Comparison of ENCODE assay signal across 32 mouse cellular contexts in the genomic region with DNA sequence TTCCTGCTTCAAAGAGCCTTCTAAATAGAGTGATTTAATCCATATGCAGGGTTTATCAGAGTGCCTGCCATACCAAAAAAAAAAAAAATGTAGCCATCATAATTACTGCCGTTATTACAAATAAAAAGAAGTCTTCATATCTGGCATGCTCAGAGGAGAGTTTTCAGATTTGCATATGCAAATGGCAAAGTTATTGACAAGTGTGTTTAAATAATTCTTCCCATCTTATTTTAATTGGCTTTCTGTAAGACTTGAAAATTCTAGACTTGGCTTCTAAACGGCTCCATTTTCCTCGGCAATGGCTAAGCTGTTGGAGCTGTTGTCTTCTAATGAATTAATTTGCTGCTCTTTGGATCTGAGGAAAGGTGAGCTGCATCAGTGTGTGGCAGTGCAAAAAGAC.
"Had no signal": no experiment of that assay in that cellular context is flagged by ENCODE, and none has a peak within 500 bp of the region (broad histone marks: within the 10 kb centered on the region; RNA-seq: fewer than 3 reads in every experiment).

No protein-coding gene starts in this region.

- DNase-seq: left cerebral cortex, postnatal 4 days; liver; liver, embryonic 13.5 days; liver, postnatal 0 days; lung, adult 18-20 months; lung, adult 2 months; lung, embryonic 14.5 days; lung, postnatal 10 days; lung, postnatal 14 days; lung, postnatal 36 days; lung, postnatal 4 days; midbrain, embryonic 14.5 days had no signal

- H3K4me3 ChIP-seq: limb, embryonic 10.5 days; limb, embryonic 12.5 days; limb, embryonic 13.5 days; limb, embryonic 15.5 days; liver, embryonic 12.5 days; liver, embryonic 13.5 days; liver, embryonic 15.5 days; lung, embryonic 15.5 days; megakaryocyte, embryonic 14.5 days; midbrain, embryonic 10.5 days; midbrain, embryonic 12.5 days; midbrain, embryonic 13.5 days; midbrain, embryonic 15.5 days; myocyte; neural tube, embryonic 12.5 days had no signal

- ATAC-seq: liver, embryonic 12.5 days; liver, postnatal 0 days; lung, postnatal 0 days; midbrain, embryonic 13.5 days; midbrain, embryonic 15.5 days; midbrain, embryonic 16.5 days had no signal

- H3K27ac ChIP-seq: limb, embryonic 10.5 days; limb, embryonic 12.5 days; limb, embryonic 13.5 days; limb, embryonic 15.5 days; liver, embryonic 12.5 days; liver, embryonic 13.5 days; liver, embryonic 14.5 days; liver, embryonic 15.5 days; lung, embryonic 15.5 days; macrophage; midbrain, embryonic 10.5 days; midbrain, embryonic 12.5 days; midbrain, embryonic 13.5 days; midbrain, embryonic 15.5 days; neural tube, embryonic 12.5 days had no signal

- H3K36me3 ChIP-seq: limb, embryonic 10.5 days; limb, embryonic 12.5 days; limb, embryonic 13.5 days; limb, embryonic 15.5 days; liver, embryonic 12.5 days; liver, embryonic 13.5 days; liver, embryonic 15.5 days; lung, embryonic 15.5 days; midbrain, embryonic 10.5 days; midbrain, embryonic 12.5 days; midbrain, embryonic 13.5 days; midbrain, embryonic 15.5 days; neural tube, embryonic 12.5 days had no signal

- H3K9me3 ChIP-seq: limb, embryonic 10.5 days; limb, embryonic 12.5 days; limb, embryonic 13.5 days; limb, embryonic 15.5 days; liver, embryonic 12.5 days; liver, embryonic 13.5 days; liver, embryonic 15.5 days; lung, embryonic 15.5 days; megakaryocyte, embryonic 14.5 days; midbrain, embryonic 10.5 days; midbrain, embryonic 12.5 days; midbrain, embryonic 13.5 days; midbrain, embryonic 15.5 days; neural tube, embryonic 12.5 days had no signal

- H3K27me3 ChIP-seq: limb, embryonic 15.5 days; liver, embryonic 12.5 days; liver, embryonic 13.5 days; liver, embryonic 15.5 days; lung, embryonic 15.5 days; midbrain, embryonic 12.5 days; midbrain, embryonic 13.5 days; midbrain, embryonic 15.5 days; neural tube, embryonic 12.5 days had no signal

- H3K9ac ChIP-seq: limb, embryonic 12.5 days; limb, embryonic 13.5 days; limb, embryonic 15.5 days; liver, embryonic 12.5 days; liver, embryonic 13.5 days; liver, embryonic 14.5 days; liver, embryonic 15.5 days; liver, postnatal 0 days; lung, embryonic 14.5 days; lung, embryonic 15.5 days; midbrain, embryonic 12.5 days; midbrain, embryonic 13.5 days; midbrain, embryonic 15.5 days; neural tube, embryonic 12.5 days had no signal

- H3K4me2 ChIP-seq: limb, embryonic 12.5 days; limb, embryonic 13.5 days; limb, embryonic 15.5 days; liver, embryonic 11.5 days; liver, embryonic 12.5 days; liver, embryonic 13.5 days; liver, embryonic 15.5 days; lung, embryonic 14.5 days; lung, embryonic 15.5 days; midbrain, embryonic 11.5 days; midbrain, embryonic 12.5 days; midbrain, embryonic 13.5 days; midbrain, embryonic 15.5 days; neural tube, embryonic 12.5 days had no signal

- H3K4me1 ChIP-seq: limb, embryonic 12.5 days; limb, embryonic 13.5 days; limb, embryonic 15.5 days; liver, embryonic 12.5 days; liver, embryonic 13.5 days; liver, embryonic 15.5 days; lung, embryonic 15.5 days; megakaryocyte, embryonic 14.5 days; midbrain, embryonic 10.5 days; midbrain, embryonic 12.5 days; midbrain, embryonic 13.5 days; neural tube, embryonic 12.5 days had no signal
